Mouse (Mus musculus): Measurements from ENCODE around the gene Rabepk. TPM values are rescaled to one million over a fixed set of nuclear protein-coding genes. Genes with fewer than 3 reads are reported as not detected.
"Not testable (repeated sequence)": the region's sequence is repeated elsewhere in the genome, so short reads cannot be mapped to it uniquely, and the experiment has no call there.

Gene Rabepk
- 27.6 and 34.2 TPM in 2 replicates for polyA plus RNA-seq (2014; fragmentation: Nextera tagmentation; extraction: Ambion mirVana)

GRCm38 (mm10) chr2:34799357-34800256, at the start of gene Rabepk:
Rabepk (minus strand) TSS chr2:34799912.
- ATAC-seq (ENCODE audit: insufficient read depth, low FRiP score, low TSS enrichment) (peak; percentile 72), DNase-seq (ENCODE audit: low spot score) (peak; percentile 86)
- no peaks in the 10 kb centered on the region for H3K36me3 ChIP-seq (ENCODE audit: control insufficient read depth, insufficient read depth, low read length)
- peak within 1 kb of the TSS; percentile 49 for H3K4me3 ChIP-seq (ENCODE audit: low read depth, low read length)
- H3K9ac ChIP-seq (ENCODE audit: low read length): peak within 1 kb of the TSS; percentile 50
- H3K27me3 ChIP-seq (ENCODE audit: control insufficient read depth, insufficient read depth, low read length): no peaks in the 10 kb centered on the region
- H3K9me3 ChIP-seq (ENCODE audit: control insufficient read depth, low read length): no peaks in the 10 kb centered on the region
- H3K4me2 ChIP-seq (ENCODE audit: low read depth): peak within 1 kb of the TSS; percentile 51
- no peak within 1 kb of the TSS for H3K27ac ChIP-seq (ENCODE audit: low read depth, low read length)
- 5% methylated on average over 44 of the region's 44 CpGs for WGBS
- peaks cover 5% of the 10 kb centered on the region; the same call in 1 of the 2 replicates for H3K4me1 ChIP-seq (ENCODE audit: control insufficient read depth, insufficient read depth, low read length)

- no peak overlapping the region for H3K4me2 ChIP-seq (ENCODE audit: low read depth)
- ATAC-seq (ENCODE audit: insufficient read depth, low FRiP score, low TSS enrichment) (no peak), DNase-seq (ENCODE audit: low spot score) (no peak)
- H3K36me3 ChIP-seq (ENCODE audit: control insufficient read depth, insufficient read depth, low read length): peaks cover 7% of the 10 kb centered on the region
- H3K27ac ChIP-seq (ENCODE audit: low read depth, low read length): no peak overlapping the region
- H3K4me1 ChIP-seq (ENCODE audit: control insufficient read depth, insufficient read depth, low read length): no peaks in the 10 kb centered on the region
- H3K9me3 ChIP-seq (ENCODE audit: control insufficient read depth, low read length): no peaks in the 10 kb centered on the region
- no peak overlapping the region for H3K4me3 ChIP-seq (ENCODE audit: low read depth, low read length)
- WGBS: 82% methylated on average over 1 of the region's 1 CpGs
- no peak overlapping the region for H3K9ac ChIP-seq (ENCODE audit: low read length)
- H3K27me3 ChIP-seq (ENCODE audit: control insufficient read depth, insufficient read depth, low read length): no peaks in the 10 kb centered on the region
These were observed 48.0 kb upstream of the Rabepk start for GRCm38 (mm10) chr2:34847702-34848101.

- no peak for DNase-seq (ENCODE audit: low spot score)
- no peak overlapping the region for H3K27ac ChIP-seq (ENCODE audit: low read depth, low read length)
- H3K36me3 ChIP-seq (ENCODE audit: control insufficient read depth, insufficient read depth, low read length): no peaks in the 10 kb centered on the region
- H3K4me3 ChIP-seq (ENCODE audit: low read depth, low read length): no peak overlapping the region
- H3K27me3 ChIP-seq (ENCODE audit: control insufficient read depth, insufficient read depth, low read length): no peaks in the 10 kb centered on the region
- no peak for ATAC-seq (ENCODE audit: insufficient read depth, low FRiP score, low TSS enrichment)
- WGBS: 87% methylated on average over 11 of the region's 11 CpGs
- H3K4me1 ChIP-seq (ENCODE audit: control insufficient read depth, insufficient read depth, low read length): no peaks in the 10 kb centered on the region
- no peak overlapping the region for H3K9ac ChIP-seq (ENCODE audit: low read length)
- H3K9me3 ChIP-seq (ENCODE audit: control insufficient read depth, low read length): no peaks in the 10 kb centered on the region
- H3K4me2 ChIP-seq (ENCODE audit: low read depth): no peak overlapping the region
These were observed 43.7 kb upstream of the Rabepk start for GRCm38 (mm10) chr2:34843211-34843939.

- Histone ChIP-seq H3K27ac (ENCODE audit: low read depth, low read length) (no peak overlapping the region), H3K9ac (ENCODE audit: low read length) (no peak overlapping the region), H3K27me3 (ENCODE audit: control insufficient read depth, insufficient read depth, low read length) (no peaks in the 10 kb centered on the region), H3K4me3 (ENCODE audit: low read depth, low read length) (no peak overlapping the region), H3K9me3 (ENCODE audit: control insufficient read depth, low read length) (no peaks in the 10 kb centered on the region), H3K4me2 (ENCODE audit: low read depth) (no peak overlapping the region), H3K36me3 (ENCODE audit: control insufficient read depth, insufficient read depth, low read length) (no peaks in the 10 kb centered on the region), H3K4me1 (ENCODE audit: control insufficient read depth, insufficient read depth, low read length) (no peaks in the 10 kb centered on the region)
- DNase-seq (ENCODE audit: low spot score) (no peak), ATAC-seq (ENCODE audit: insufficient read depth, low FRiP score, low TSS enrichment) (no peak)
- 92% methylated on average over 8 of the region's 8 CpGs for WGBS
These were observed 42.0 kb upstream of the Rabepk start for GRCm38 (mm10) chr2:34841706-34842105.

- not testable (repeated sequence) for DNase-seq (ENCODE audit: low spot score); H3K36me3 ChIP-seq (ENCODE audit: control insufficient read depth, insufficient read depth, low read length); ATAC-seq (ENCODE audit: insufficient read depth, low FRiP score, low TSS enrichment); H3K27me3 ChIP-seq (ENCODE audit: control insufficient read depth, insufficient read depth, low read length); H3K9me3 ChIP-seq (ENCODE audit: control insufficient read depth, low read length); H3K4me1 ChIP-seq (ENCODE audit: control insufficient read depth, insufficient read depth, low read length); H3K4me3 ChIP-seq (ENCODE audit: low read depth, low read length); H3K27ac ChIP-seq (ENCODE audit: low read depth, low read length); H3K4me2 ChIP-seq (ENCODE audit: low read depth); H3K9ac ChIP-seq (ENCODE audit: low read length)
- 78% methylated on average over 5 of the region's 5 CpGs for WGBS
These were observed 40.4 kb upstream of the Rabepk start for GRCm38 (mm10) chr2:34840143-34840542.

GRCm38 (mm10) chr2:34835669-34836068, 36.0 kb upstream of the Rabepk start:
- H3K4me1 ChIP-seq (ENCODE audit: control insufficient read depth, insufficient read depth, low read length): no peaks in the 10 kb centered on the region
- ATAC-seq (ENCODE audit: insufficient read depth, low FRiP score, low TSS enrichment) (no peak), DNase-seq (ENCODE audit: low spot score) (no peak)
- no peak overlapping the region for H3K4me2 ChIP-seq (ENCODE audit: low read depth)
- no peak overlapping the region for H3K9ac ChIP-seq (ENCODE audit: low read length)
- H3K4me3 ChIP-seq (ENCODE audit: low read depth, low read length): no peak overlapping the region
- H3K27ac ChIP-seq (ENCODE audit: low read depth, low read length): no peak overlapping the region
- H3K36me3 ChIP-seq (ENCODE audit: control insufficient read depth, insufficient read depth, low read length): no peaks in the 10 kb centered on the region
- H3K9me3 ChIP-seq (ENCODE audit: control insufficient read depth, low read length): no peaks in the 10 kb centered on the region
- WGBS: 75% methylated on average over 3 of the region's 3 CpGs
- no peaks in the 10 kb centered on the region for H3K27me3 ChIP-seq (ENCODE audit: control insufficient read depth, insufficient read depth, low read length)

GRCm38 (mm10) chr2:34833624-34834023, 33.9 kb upstream of the Rabepk start:
- no peak for DNase-seq (ENCODE audit: low spot score)
- H3K9me3 ChIP-seq (ENCODE audit: control insufficient read depth, low read length): no peaks in the 10 kb centered on the region
- H3K4me1 ChIP-seq (ENCODE audit: control insufficient read depth, insufficient read depth, low read length): no peaks in the 10 kb centered on the region
- WGBS: 90% methylated on average over 17 of the region's 17 CpGs
- H3K9ac ChIP-seq (ENCODE audit: low read length): no peak overlapping the region
- H3K4me2 ChIP-seq (ENCODE audit: low read depth): no peak overlapping the region
- no peaks in the 10 kb centered on the region for H3K27me3 ChIP-seq (ENCODE audit: control insufficient read depth, insufficient read depth, low read length)
- no peak overlapping the region for H3K27ac ChIP-seq (ENCODE audit: low read depth, low read length)
- no peak for ATAC-seq (ENCODE audit: insufficient read depth, low FRiP score, low TSS enrichment)
- H3K4me3 ChIP-seq (ENCODE audit: low read depth, low read length): no peak overlapping the region
- H3K36me3 ChIP-seq (ENCODE audit: control insufficient read depth, insufficient read depth, low read length): no peaks in the 10 kb centered on the region

GRCm38 (mm10) chr2:34832766-34833457, 33.2 kb upstream of the Rabepk start, which contains the start of gene Gm34653:
Gm34653 (plus strand) TSS chr2:34833007.
- 75% methylated on average over 11 of the region's 11 CpGs for WGBS
- not testable (repeated sequence) for H3K4me2 ChIP-seq (ENCODE audit: low read depth); H3K9me3 ChIP-seq (ENCODE audit: control insufficient read depth, low read length); H3K36me3 ChIP-seq (ENCODE audit: control insufficient read depth, insufficient read depth, low read length); DNase-seq (ENCODE audit: low spot score); H3K4me1 ChIP-seq (ENCODE audit: control insufficient read depth, insufficient read depth, low read length); H3K27ac ChIP-seq (ENCODE audit: low read depth, low read length); H3K4me3 ChIP-seq (ENCODE audit: low read depth, low read length); H3K27me3 ChIP-seq (ENCODE audit: control insufficient read depth, insufficient read depth, low read length); ATAC-seq (ENCODE audit: insufficient read depth, low FRiP score, low TSS enrichment); H3K9ac ChIP-seq (ENCODE audit: low read length)

All from neural tube, embryonic 11.5 days (tissue).